Mouse (Mus musculus): Measurements from ENCODE around the gene Apbb2. TPM values are rescaled to one million over a fixed set of nuclear protein-coding genes. Genes with fewer than 3 reads are reported as not detected.

The Apbb2 gene
- polyA plus RNA-seq, 1 experiment, result 47.9 TPM

DNA sequence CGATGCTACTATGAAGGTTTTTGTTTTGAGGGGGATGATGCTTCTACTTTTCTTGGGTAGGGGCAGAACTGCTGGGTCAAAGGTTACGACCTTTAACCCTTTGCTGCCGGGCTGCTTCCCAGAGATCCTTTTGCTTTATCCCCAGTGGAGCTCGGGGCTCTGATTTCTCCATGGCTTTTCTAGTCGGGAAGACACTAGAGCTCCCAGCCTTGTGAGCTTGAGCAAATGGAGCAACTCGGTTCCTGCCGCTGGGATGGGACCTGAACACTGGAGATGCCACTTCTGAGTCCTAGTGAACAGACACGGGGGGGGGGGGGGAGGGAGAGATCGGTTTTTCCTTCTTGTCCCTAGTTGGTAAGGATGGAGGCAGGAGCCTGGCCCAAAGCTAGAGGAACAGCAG lies 308.3 kb downstream of the Apbb2 start:
- DNase-seq (ENCODE audit: low read depth), result no peak
- no peak for TF ChIP-seq CTCF (IDR thresholded peaks at IDR 0.05; ENCODE audit: borderline replicate concordance, extremely low read depth, insufficient read depth, insufficient read length)
- TF ChIP-seq POLR2A (IDR thresholded peaks at IDR 0.05; ENCODE audit: borderline replicate concordance, extremely low read depth, insufficient read depth, insufficient read length, poor library complexity, severe bottlenecking), result no peak

GRCm38 (mm10) chr5:66305511-66305910 lies 313.1 kb downstream of the Apbb2 start:
- DNase-seq (ENCODE audit: low read depth), result peak; percentile 76

DNA sequence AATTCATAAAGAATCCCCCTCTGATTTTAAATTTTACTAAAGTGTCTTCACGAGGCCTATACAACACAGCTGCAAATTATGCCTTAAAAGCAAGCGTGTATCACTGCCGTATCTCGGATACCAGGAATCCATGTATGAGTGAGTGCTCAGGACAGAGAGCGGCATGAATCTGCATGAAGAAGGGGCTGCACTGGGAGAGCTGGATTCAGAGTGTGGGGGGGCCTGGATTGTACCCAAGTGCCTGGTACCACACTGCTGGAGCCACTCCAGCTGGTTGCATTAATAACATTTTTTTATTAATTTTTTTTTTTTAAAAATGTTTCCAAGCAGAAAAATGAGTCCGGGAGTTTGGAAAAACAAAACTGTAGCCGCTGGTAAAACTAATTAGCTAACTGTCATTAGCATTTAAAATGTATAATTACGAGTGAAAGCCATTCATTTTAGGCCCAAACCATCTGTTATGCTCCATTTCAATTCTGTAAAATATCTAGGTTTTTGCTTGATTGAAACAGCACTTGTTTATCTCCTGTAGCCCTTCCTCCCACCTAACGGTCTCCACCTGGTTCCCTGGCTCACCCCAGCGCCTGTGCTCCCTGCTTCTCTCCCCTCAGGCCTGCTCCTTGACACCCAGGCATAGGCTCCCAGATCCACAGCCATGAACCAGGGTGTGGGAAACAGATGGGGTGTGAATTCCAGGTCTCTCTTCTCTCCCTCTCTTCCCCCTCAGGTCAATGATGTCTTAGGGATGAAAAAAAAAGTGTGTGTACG lies 314.1 kb downstream of the Apbb2 start:
- DNase-seq (ENCODE audit: low read depth), result peak; percentile 81
- TF ChIP-seq POLR2A (IDR thresholded peaks at IDR 0.05; ENCODE audit: borderline replicate concordance, extremely low read depth, insufficient read depth, insufficient read length, poor library complexity, severe bottlenecking) (no peak), CTCF (IDR thresholded peaks at IDR 0.05; ENCODE audit: borderline replicate concordance, extremely low read depth, insufficient read depth, insufficient read length) (no peak)

More at GRCm38 (mm10) chr5:66305511-66305910, 313.1 kb downstream of the Apbb2 start:
- no peak for TF ChIP-seq CTCF (IDR thresholded peaks at IDR 0.05; ENCODE audit: borderline replicate concordance, extremely low read depth, insufficient read depth, insufficient read length)
- TF ChIP-seq POLR2A (IDR thresholded peaks at IDR 0.05; ENCODE audit: borderline replicate concordance, extremely low read depth, insufficient read depth, insufficient read length, poor library complexity, severe bottlenecking), result no peak

DNA sequence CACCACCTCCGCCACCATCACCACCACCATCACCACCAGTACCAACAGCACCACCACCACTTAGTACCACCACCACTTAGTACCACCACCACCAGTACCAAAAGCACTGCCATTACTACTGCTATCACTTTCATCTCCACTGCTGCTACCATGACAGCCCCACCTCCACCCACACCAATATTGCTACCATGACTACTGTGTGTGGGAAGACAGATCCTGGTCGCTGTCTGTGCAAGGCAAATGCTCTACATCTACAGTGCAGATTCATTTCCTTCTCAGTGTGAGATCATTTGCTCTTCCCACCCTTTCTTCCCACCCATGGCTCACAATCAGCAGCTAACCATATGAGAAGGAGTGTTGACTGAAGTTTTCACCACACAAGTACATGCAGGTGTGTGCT lies 315.7 kb downstream of the Apbb2 start:
- no peak for DNase-seq (ENCODE audit: low read depth)
- TF ChIP-seq CTCF (IDR thresholded peaks at IDR 0.05; ENCODE audit: borderline replicate concordance, extremely low read depth, insufficient read depth, insufficient read length) (no peak), POLR2A (IDR thresholded peaks at IDR 0.05; ENCODE audit: borderline replicate concordance, extremely low read depth, insufficient read depth, insufficient read length, poor library complexity, severe bottlenecking) (no peak)

DNA sequence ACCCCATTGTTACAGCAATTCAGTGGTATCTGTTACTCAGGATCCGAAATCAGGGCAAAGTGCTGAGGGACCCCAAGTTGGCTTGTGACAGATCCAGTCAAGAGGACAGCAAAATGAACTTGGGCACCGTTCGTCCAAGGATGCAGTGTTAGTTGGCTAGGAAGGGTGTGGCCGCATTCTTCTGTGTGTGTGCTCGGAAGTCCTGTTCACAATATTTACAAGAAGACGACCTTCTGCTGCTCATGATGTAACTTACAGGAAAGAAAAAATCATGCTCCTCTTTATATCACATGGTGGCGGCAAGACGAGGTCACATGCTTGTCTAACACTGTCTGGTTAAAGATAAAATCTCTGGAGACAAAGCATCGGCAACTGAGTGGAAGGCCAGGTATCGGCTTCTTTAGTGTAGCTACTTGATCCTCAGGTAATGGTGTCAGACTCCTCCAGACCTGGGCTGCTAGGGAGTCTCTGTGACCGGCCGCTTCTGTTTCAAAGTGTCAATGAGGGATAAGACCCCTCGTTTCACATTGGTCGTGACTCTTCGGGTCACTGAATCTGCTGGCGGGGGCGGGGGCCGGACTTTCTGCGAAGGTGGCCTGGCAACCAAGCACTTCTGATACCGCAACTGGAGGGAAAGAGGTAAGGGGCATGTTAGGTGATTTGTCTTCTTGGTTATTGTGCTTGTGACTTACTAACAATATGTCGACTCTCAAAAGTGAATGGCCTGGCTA lies 316.3 kb downstream of the Apbb2 start:
- no peak for DNase-seq (ENCODE audit: low read depth)
- TF ChIP-seq POLR2A (IDR thresholded peaks at IDR 0.05; ENCODE audit: borderline replicate concordance, extremely low read depth, insufficient read depth, insufficient read length, poor library complexity, severe bottlenecking) (no peak), CTCF (IDR thresholded peaks at IDR 0.05; ENCODE audit: borderline replicate concordance, extremely low read depth, insufficient read depth, insufficient read length) (no peak)

DNA sequence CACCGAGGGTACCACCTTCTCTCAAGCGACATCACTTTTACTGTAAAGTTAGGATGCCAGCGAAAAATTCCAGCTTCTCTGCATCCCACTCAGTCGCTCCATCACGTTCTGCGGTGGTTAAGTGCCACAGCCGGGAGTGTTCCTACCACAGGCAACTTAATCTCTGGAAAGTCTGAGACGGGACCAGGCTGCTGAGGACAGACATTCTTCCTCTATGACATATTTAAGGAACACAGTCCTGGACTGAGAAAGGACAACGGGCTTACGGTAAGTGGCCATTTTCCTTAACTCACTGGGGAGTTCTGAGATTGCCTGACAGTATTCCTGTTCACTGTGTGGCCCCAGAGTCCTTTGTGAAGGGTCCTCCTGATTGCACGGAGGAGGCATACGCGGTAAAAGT lies 318.0 kb downstream of the Apbb2 start:
- TF ChIP-seq CTCF (IDR thresholded peaks at IDR 0.05; ENCODE audit: borderline replicate concordance, extremely low read depth, insufficient read depth, insufficient read length) (no peak), POLR2A (IDR thresholded peaks at IDR 0.05; ENCODE audit: borderline replicate concordance, extremely low read depth, insufficient read depth, insufficient read length, poor library complexity, severe bottlenecking) (no peak)
- no peak for DNase-seq (ENCODE audit: low read depth)

DNA sequence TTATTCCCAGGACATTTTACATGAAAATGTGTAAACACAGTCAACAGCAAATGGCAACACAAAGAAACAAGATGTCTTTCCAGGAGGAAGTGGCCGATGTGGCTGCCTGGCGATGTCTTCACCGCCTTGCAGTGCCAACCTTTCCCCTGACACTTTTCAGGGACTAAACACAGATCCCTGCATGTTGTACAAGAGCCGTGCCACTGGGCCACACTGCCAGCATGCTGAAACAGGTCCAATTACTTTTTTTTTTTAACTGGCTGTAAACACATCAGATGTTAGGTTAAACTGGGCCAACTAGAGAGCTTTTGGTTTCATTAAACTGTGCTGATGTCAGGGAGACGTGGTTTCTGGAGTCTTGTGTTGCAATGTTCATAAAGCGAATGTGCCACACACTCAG lies 319.7 kb downstream of the Apbb2 start:
- no peak for TF ChIP-seq POLR2A (IDR thresholded peaks at IDR 0.05; ENCODE audit: borderline replicate concordance, extremely low read depth, insufficient read depth, insufficient read length, poor library complexity, severe bottlenecking)
- TF ChIP-seq CTCF (IDR thresholded peaks at IDR 0.05; ENCODE audit: borderline replicate concordance, extremely low read depth, insufficient read depth, insufficient read length), result no peak
- peak; percentile 49 for DNase-seq (ENCODE audit: low read depth)

DNA sequence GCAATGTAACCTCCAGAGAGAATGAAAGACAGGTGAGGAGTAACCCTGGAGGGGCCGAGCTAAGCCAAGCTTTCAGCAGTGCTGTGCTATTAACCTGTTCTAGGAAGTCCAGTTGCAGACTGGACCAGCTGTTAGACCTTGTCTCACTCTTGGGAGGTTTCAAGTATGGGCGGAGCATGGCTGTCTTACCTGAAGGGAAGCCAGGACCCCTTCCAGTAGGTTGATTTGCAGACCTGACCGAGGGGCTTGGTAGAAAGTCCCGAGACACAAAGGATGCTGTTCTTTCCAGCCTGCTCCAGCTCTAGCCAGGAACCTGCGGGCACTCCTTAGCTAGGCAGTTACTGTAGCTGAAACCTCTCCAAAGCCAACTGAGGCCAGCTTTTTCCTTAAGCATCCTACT lies 322.5 kb downstream of the Apbb2 start:
- no peak for DNase-seq (ENCODE audit: low read depth)
- TF ChIP-seq POLR2A (IDR thresholded peaks at IDR 0.05; ENCODE audit: borderline replicate concordance, extremely low read depth, insufficient read depth, insufficient read length, poor library complexity, severe bottlenecking) (no peak), CTCF (IDR thresholded peaks at IDR 0.05; ENCODE audit: borderline replicate concordance, extremely low read depth, insufficient read depth, insufficient read length) (no peak)

GRCm38 (mm10) chr5:66294952-66295351 lies 323.6 kb downstream of the Apbb2 start:
- TF ChIP-seq POLR2A (IDR thresholded peaks at IDR 0.05; ENCODE audit: borderline replicate concordance, extremely low read depth, insufficient read depth, insufficient read length, poor library complexity, severe bottlenecking) (no peak), CTCF (IDR thresholded peaks at IDR 0.05; ENCODE audit: borderline replicate concordance, extremely low read depth, insufficient read depth, insufficient read length) (no peak)
- DNase-seq (ENCODE audit: low read depth), result no peak

- DNase-seq (ENCODE audit: low read depth), result no peak
- TF ChIP-seq CTCF (IDR thresholded peaks at IDR 0.05; ENCODE audit: borderline replicate concordance, extremely low read depth, insufficient read depth, insufficient read length), result no peak
- no peak for TF ChIP-seq POLR2A (IDR thresholded peaks at IDR 0.05; ENCODE audit: borderline replicate concordance, extremely low read depth, insufficient read depth, insufficient read length, poor library complexity, severe bottlenecking)
Observed at GRCm38 (mm10) chr5:66294106-66294625, 324.4 kb downstream of the Apbb2 start.

GRCm38 (mm10) chr5:66280742-66281141 lies 337.8 kb downstream of the Apbb2 start:
- peak; percentile 26 for DNase-seq (ENCODE audit: low read depth)
- TF ChIP-seq POLR2A (IDR thresholded peaks at IDR 0.05; ENCODE audit: borderline replicate concordance, extremely low read depth, insufficient read depth, insufficient read length, poor library complexity, severe bottlenecking) (no peak), CTCF (IDR thresholded peaks at IDR 0.05; ENCODE audit: borderline replicate concordance, extremely low read depth, insufficient read depth, insufficient read length) (peak; percentile 30; the same call in 1 of the 2 replicates)
